Mouse (Mus musculus) cerebellum, adult 2 months (tissue): ENCODE data around the gene Dmrta1.

Experiments used
- CTCF ChIP-seq: fragments of 200-500 bp; IDR thresholded peaks from 2 replicates; pipeline ENCODE4 v1.5.1; 2011; ENCODE audit warnings: low read depth, mild to moderate bottlenecking, control low read depth, low read length, moderate library complexity, borderline replicate concordance; ENCODE audit not compliant: insufficient read depth
- POLR2A ChIP-seq: fragments of 200-500 bp; IDR thresholded peaks from 2 replicates; pipeline ENCODE4 v1.6.1; 2011; ENCODE audit warnings: low read length, control low read depth, borderline replicate concordance; ENCODE audit not compliant: insufficient read depth

DNA sequence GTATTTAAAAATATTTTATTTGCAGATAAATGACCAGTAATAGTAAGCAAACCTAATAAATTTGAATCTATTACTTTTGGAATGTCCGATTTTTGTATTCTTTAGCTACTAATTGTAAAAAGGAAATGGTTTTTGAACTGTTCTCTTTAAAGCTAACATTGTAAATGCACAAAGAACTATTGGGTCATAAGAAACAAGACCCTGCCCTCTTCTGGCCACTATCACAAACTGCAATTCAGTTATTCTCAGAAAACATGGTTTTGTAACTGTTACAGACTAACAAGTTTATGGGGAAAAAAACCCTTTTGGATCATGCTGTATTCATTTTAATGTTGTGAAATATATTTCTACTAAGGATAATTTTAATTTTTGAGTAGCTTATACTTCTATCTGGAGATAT, 13.5 kb downstream of the Dmrta1 start:
- no peak for TF ChIP-seq CTCF
- no peak for TF ChIP-seq POLR2A
